Mouse (Mus musculus) heart, embryonic 12.5 days (tissue): ENCODE measurements at regions not wholly inside any gene's neighbourhood (a gene's known extent, or its start where the extent isn't known, plus 50 kb on each side); places are given as distances from the start of the nearest gene placed in this dataset.

Source experiments
- ATAC-seq: fragments of 200-750 bp; cut with Nextera tagmentation; 2 replicates; pipeline ENCODE4 v1.8.0; 2017; ENCODE audit warnings: moderate TSS enrichment, moderate library complexity; ENCODE audit not compliant: insufficient number of reproducible peaks, low FRiP score
- H3K27ac ChIP-seq: fragments of 300-500 bp; sonication (generic); 2 replicates; pipeline ENCODE4 v1.5.1; 2016; ENCODE audit warnings: mild to moderate bottlenecking, moderate library complexity; ENCODE audit not compliant: poor library complexity, severe bottlenecking
- H3K27me3 ChIP-seq: fragments of 300-500 bp; sonication (generic); replicated peaks from 2 replicates; pipeline ENCODE4 v1.6.1; 2016; ENCODE audit warnings: mild to moderate bottlenecking, moderate library complexity
- H3K36me3 ChIP-seq: fragments of 300-500 bp; sonication (generic); 2 replicates; pipeline ENCODE4 v1.6.1; 2016; ENCODE audit warnings: mild to moderate bottlenecking, moderate library complexity
- H3K4me1 ChIP-seq: fragments of 300-500 bp; sonication (generic); replicated peaks from 2 replicates; pipeline ENCODE4 v1.6.1; 2016; ENCODE audit warnings: mild to moderate bottlenecking
- H3K4me2 ChIP-seq: fragments of 300-500 bp; sonication (generic); 2 replicates; pipeline ENCODE4 v1.6.1; 2016; ENCODE audit warnings: mild to moderate bottlenecking, moderate library complexity
- H3K4me3 ChIP-seq: fragments of 300-500 bp; sonication (generic); 2 replicates; pipeline ENCODE4 v1.5.1; 2016; ENCODE audit warnings: mild to moderate bottlenecking
- H3K9ac ChIP-seq: fragments of 300-500 bp; sonication (generic); 2 replicates; pipeline ENCODE4 v1.6.1; 2016; ENCODE audit warnings: mild to moderate bottlenecking, moderate library complexity
- H3K9me3 ChIP-seq: fragments of 300-500 bp; sonication (generic); replicated peaks from 2 replicates; pipeline ENCODE4 v1.6.1; 2016; ENCODE audit warnings: mild to moderate bottlenecking, moderate library complexity
- WGBS: fragments of 180-500 bp; shearing (Covaris S2); methylation state at CpG from one replicate; pipeline ENCODE4 v1.1.7; 2016; 5-methylcytosine and 5-hydroxymethylcytosine counted together

DNA sequence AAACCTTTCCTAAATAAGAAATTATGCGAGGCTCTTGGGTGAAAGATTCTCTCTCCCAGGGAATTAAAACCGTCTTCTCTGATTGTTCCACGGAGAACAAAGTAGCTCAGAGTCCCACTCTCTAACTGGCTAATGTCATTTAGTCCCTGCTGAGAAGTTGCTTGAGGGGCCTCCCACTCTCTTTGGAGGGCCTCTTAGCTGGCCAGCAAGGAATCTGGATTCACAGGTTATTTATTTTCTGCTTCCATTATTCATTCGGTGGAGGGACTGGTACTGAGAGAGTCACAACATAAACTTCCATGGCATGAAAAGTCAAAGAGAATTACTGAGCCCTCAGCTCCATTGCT lies 210.8 kb downstream of the Mex3b start:
- H3K4me2 ChIP-seq: no peak overlapping the region
- H3K27me3 ChIP-seq: no peaks in the 10 kb centered on the region
- H3K9ac ChIP-seq: no peak overlapping the region
- no peak overlapping the region for H3K27ac ChIP-seq
- WGBS: 46% methylated on average over 4 of the region's 4 CpGs
- ATAC-seq: no peak
- peaks cover 14% of the 10 kb centered on the region for H3K4me1 ChIP-seq
- no peaks in the 10 kb centered on the region for H3K36me3 ChIP-seq
- H3K9me3 ChIP-seq: no peaks in the 10 kb centered on the region
- no peak overlapping the region for H3K4me3 ChIP-seq

DNA sequence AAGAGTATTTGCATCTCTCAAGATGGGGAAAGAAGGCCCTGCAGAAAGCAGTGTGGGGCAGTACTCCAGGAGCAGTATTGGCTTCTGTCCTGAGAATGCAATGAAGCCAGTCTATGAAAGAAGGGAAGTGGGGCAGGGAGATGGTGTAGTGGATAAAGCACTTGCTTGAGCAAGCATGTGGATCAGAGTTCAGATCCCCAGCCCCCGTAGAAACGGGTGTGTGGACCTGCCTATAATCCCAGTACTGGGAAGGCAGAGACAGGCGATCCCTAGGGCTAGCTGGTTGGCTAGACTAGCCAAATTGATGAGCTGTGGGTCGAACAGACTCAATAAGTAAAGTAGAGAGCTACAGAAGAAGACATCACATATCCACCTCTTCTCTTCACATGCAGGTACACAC lies 211.6 kb downstream of the Mex3b start:
- Histone ChIP-seq H3K36me3 (no peaks in the 10 kb centered on the region), H3K4me3 (no peak overlapping the region), H3K27me3 (no peaks in the 10 kb centered on the region), H3K9me3 (no peaks in the 10 kb centered on the region), H3K27ac (no peak overlapping the region), H3K4me1 (peaks cover 14% of the 10 kb centered on the region), H3K9ac (no peak overlapping the region), H3K4me2 (no peak overlapping the region)
- WGBS: 74% methylated on average over 4 of the region's 4 CpGs
- ATAC-seq: no peak

- no peak overlapping the region for H3K27ac ChIP-seq
- H3K9me3 ChIP-seq: no peaks in the 10 kb centered on the region
- H3K4me1 ChIP-seq: peaks cover 14% of the 10 kb centered on the region
- H3K4me3 ChIP-seq: no peak overlapping the region
- no peak overlapping the region for H3K4me2 ChIP-seq
- H3K9ac ChIP-seq: no peak overlapping the region
- no peaks in the 10 kb centered on the region for H3K27me3 ChIP-seq
- 41% methylated on average over 1 of the region's 1 CpGs for WGBS
- H3K36me3 ChIP-seq: no peaks in the 10 kb centered on the region
- no peak for ATAC-seq
These were observed 212.7 kb downstream of the Mex3b start for GRCm38 (mm10) chr7:83079842-83080241.

DNA sequence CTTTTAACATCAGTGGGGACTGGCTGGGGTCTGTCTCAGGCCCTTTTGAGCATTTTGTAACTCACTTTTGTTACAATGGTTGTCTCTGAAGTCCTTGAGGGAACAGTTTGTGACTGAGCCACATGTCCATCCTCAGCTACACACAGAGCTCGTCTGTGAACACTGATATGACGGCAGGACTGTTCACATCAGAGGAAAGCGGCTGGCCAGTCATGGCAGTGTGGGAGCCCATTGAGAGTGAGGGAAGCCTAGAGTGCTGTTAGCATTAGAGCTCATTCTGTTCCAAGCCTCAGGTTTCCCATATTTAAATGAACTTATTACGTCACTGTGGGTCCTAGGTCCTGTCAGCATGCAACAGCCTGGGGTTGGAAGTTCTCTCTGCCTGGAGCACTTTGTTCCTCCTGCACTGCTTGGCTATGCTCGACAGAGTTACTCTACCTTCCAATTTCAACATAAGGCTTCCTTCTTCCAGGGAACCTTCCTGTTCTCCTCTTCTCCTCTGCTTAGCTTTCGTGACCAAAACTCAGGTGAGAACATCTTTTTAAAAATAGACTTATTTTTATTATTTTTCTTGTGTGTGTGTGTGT lies 217.5 kb downstream of the Mex3b start:
- Histone ChIP-seq H3K27ac (no peak overlapping the region), H3K4me3 (no peak overlapping the region), H3K9ac (no peak overlapping the region), H3K9me3 (no peaks in the 10 kb centered on the region), H3K27me3 (no peaks in the 10 kb centered on the region), H3K4me2 (no peak overlapping the region), H3K36me3 (no peaks in the 10 kb centered on the region), H3K4me1 (peaks cover 16% of the 10 kb centered on the region)
- no peak for ATAC-seq
- 51% methylated on average over 6 of the region's 6 CpGs for WGBS

GRCm38 (mm10) chr7:83085547-83086158 lies 218.5 kb downstream of the Mex3b start:
- Histone ChIP-seq H3K9me3 (no peaks in the 10 kb centered on the region), H3K4me2 (no peak overlapping the region), H3K9ac (no peak overlapping the region), H3K4me3 (no peak overlapping the region), H3K36me3 (no peaks in the 10 kb centered on the region), H3K27ac (no peak overlapping the region), H3K4me1 (peaks cover 14% of the 10 kb centered on the region), H3K27me3 (no peaks in the 10 kb centered on the region)
- ATAC-seq: no peak
- whole genome bisulfite sequencing: 66% methylated on average over 4 of the region's 4 CpGs

GRCm38 (mm10) chr7:83087408-83087807 lies 220.3 kb downstream of the Mex3b start:
- 75% methylated on average over 4 of the region's 4 CpGs for WGBS
- no peak overlapping the region for H3K9ac ChIP-seq

GRCm38 (mm10) chr7:83088125-83088524 lies 221.0 kb downstream of the Mex3b start:
- Histone ChIP-seq H3K4me3 (no peak overlapping the region), H3K9ac (no peak overlapping the region), H3K4me1 (peaks cover 14% of the 10 kb centered on the region), H3K27ac (no peak overlapping the region), H3K9me3 (no peaks in the 10 kb centered on the region), H3K27me3 (no peaks in the 10 kb centered on the region), H3K4me2 (no peak overlapping the region), H3K36me3 (no peaks in the 10 kb centered on the region)
- no peak for ATAC-seq
- 60% methylated on average over 4 of the region's 4 CpGs for WGBS

More at GRCm38 (mm10) chr7:83087408-83087807, 220.3 kb downstream of the Mex3b start:
- H3K9me3 ChIP-seq: no peaks in the 10 kb centered on the region
- H3K27me3 ChIP-seq: no peaks in the 10 kb centered on the region
- no peak overlapping the region for H3K27ac ChIP-seq
- H3K36me3 ChIP-seq: no peaks in the 10 kb centered on the region
- H3K4me3 ChIP-seq: no peak overlapping the region
- H3K4me2 ChIP-seq: no peak overlapping the region
- ATAC-seq: no peak
- H3K4me1 ChIP-seq: peaks cover 14% of the 10 kb centered on the region

DNA sequence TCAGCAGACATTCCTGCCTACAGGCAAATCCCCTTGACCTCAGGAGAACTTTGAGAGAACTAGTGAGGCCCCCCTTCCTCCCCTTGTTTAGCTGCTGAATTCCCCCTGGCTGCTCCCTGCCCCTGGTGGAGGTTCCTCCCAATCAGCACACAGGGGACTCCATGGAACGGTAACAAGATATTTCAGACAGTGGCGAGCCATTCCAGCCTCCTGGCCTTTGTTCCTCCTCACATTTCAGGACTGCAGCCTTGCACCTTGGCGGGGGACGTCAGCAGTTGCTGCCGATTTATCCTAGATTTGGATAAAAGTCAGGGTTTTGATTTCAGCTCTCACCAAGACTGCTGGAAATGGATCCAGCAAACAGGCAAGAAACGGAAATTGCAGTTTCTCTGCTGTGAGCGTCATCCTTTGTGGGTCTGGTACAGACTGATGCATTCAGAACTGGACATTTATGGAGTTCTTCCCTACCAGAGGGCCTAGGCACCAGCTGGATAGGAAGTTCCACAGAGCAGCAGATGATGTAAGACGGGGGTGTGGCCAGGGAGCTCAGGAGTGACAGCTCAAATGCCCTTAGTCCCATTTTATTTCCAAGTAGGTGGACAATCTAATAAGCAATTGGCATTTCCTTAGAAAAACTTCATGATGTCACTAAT lies 222.3 kb downstream of the Mex3b start:
- WGBS: 39% methylated on average over 8 of the region's 8 CpGs
- Histone ChIP-seq H3K4me3 (no peak overlapping the region), H3K9me3 (no peaks in the 10 kb centered on the region), H3K27ac (no peak overlapping the region), H3K9ac (0 out of 2 replicates have a peak overlapping the region, but pooled peaks have one; percentile 33), H3K27me3 (no peaks in the 10 kb centered on the region), H3K36me3 (no peaks in the 10 kb centered on the region), H3K4me2 (peak overlapping the region; percentile 27; the same call in 1 of the 2 replicates), H3K4me1 (peaks cover 19% of the 10 kb centered on the region)
- ATAC-seq: no peak

DNA sequence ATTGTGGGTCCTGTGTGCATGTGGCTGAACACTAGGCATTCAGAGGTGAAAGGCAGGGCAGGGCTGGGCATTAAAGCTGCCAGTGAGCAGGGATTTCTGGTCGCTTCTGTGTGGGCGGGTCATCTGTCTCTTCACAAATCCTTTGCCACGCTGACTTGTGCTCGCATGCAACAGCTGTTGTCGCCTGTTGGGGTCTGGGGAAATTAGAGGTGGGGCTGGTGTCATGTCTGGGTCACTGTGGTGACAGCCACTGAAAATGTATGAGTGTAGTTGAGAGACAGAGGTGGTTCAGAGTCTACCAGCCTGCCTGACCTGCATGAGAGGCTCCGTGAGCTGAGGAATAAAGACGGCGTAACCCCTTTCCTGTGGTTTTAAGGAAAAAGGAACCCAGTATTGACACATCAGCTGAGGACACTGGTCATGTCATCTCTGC lies 226.8 kb downstream of the Mex3b start:
- Histone ChIP-seq H3K27me3 (no peaks in the 10 kb centered on the region), H3K27ac (no peak overlapping the region), H3K4me2 (no peak overlapping the region), H3K4me1 (peaks cover 16% of the 10 kb centered on the region), H3K9me3 (no peaks in the 10 kb centered on the region), H3K36me3 (no peaks in the 10 kb centered on the region), H3K9ac (no peak overlapping the region), H3K4me3 (no peak overlapping the region)
- WGBS: 46% methylated on average over 8 of the region's 8 CpGs
- ATAC-seq: no peak

DNA sequence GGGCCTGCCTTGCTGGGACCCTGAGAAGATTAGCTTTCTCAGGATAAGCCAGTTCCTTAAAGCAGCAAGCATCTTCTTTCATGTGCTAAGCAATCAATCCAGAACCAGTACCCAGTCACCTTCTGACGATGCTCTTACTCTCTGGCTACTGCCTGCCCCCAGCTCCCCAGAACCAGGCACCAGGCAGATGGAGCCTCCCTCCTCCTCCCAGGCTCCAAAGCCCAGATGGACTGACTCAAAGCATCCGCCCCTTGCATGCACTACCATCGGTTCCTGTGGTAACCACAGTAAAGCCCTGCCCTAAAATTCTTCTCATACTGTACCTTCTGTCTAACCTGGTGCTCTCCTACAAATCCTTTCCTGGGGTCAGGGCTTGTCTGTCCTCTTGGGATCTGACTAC lies 227.8 kb downstream of the Mex3b start:
- H3K4me1 ChIP-seq: peaks cover 6% of the 10 kb centered on the region; the same call in 1 of the 2 replicates
- no peak overlapping the region for H3K27ac ChIP-seq
- 69% methylated on average over 3 of the region's 3 CpGs for WGBS

DNA sequence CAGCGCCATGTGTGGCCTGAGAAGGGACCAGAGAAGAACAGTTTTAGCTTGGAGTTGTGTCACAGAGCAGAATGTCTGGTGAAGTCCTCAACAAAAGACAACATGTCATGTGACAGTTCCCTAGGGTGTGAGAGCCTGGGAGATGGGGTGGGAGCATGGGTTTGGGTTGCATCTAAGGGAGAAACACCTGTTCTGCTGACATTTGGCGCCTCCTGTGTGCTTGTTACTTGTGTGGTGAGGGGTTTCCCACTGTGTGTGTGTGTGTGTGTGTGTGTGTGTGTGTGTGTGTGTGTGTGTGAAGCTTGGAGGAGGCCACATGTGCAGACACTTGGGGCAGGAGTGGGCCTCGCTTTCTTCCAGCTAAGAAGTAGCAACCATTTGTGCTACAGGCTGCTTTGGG lies 228.5 kb downstream of the Mex3b start:
- Histone ChIP-seq H3K4me3 (no peak overlapping the region), H3K4me1 (peaks cover 5% of the 10 kb centered on the region; the same call in 1 of the 2 replicates), H3K27me3 (no peaks in the 10 kb centered on the region), H3K4me2 (no peak overlapping the region), H3K36me3 (no peaks in the 10 kb centered on the region), H3K9ac (no peak overlapping the region), H3K9me3 (no peaks in the 10 kb centered on the region), H3K27ac (no peak overlapping the region)
- ATAC-seq: no peak
- 83% methylated on average over 3 of the region's 3 CpGs for WGBS

More for the DNA sequence above, 227.8 kb downstream of the Mex3b start:
- no peaks in the 10 kb centered on the region for H3K27me3 ChIP-seq
- ATAC-seq: no peak
- H3K4me3 ChIP-seq: no peak overlapping the region
- no peaks in the 10 kb centered on the region for H3K36me3 ChIP-seq
- H3K9ac ChIP-seq: no peak overlapping the region
- H3K9me3 ChIP-seq: no peaks in the 10 kb centered on the region
- H3K4me2 ChIP-seq: no peak overlapping the region
